Mouse (Mus musculus) heart, postnatal 14 days (tissue): ENCODE results near the gene Nectin2. TPM values are rescaled to one million over a fixed set of nuclear protein-coding genes. Genes with fewer than 3 reads are reported as not detected.

ENCODE experiments used
- DNase-seq, 2 experiments: peaks; one replicate each; pipeline ENCODE4 v3.0.0; 2021 to 2022
- intact Hi-C: fragments of 180-260 bp; cut with DNase I; formaldehyde crosslinking; loops from one replicate; pipeline ENCODE4 v1.15.1; 2025
- total RNA-seq, 2 experiments: library from RNA; stranded (reverse); gene quantifications; 2 replicates each; pipeline ENCODE4 v1.2.3; 2021

Gene Nectin2
- total RNA-seq, 2 experiments from 2014 or later = 37.2 to 39.7 TPM

GRCm38 (mm10) chr7:19716055-19716682, 34.1 kb downstream of the Nectin2 start:
- no peak for DNase-seq
- intact Hi-C loops = loop anchor here (1.0 to 2.0 kb wide), 2 partner anchors 29 to 33 kb away; no protein-coding TSS in a partner anchor

GRCm38 (mm10) chr7:19715239-19716054, 34.8 kb downstream of the Nectin2 start, which contains the start of gene Tomm40:
Tomm40 (minus strand) TSS chr7:19715438.
- intact Hi-C loops = loop anchor here (1.0 to 2.0 kb wide), 2 partner anchors 29 to 34 kb away; no protein-coding TSS in a partner anchor

GRCm38 (mm10) chr7:19714836-19715235, 35.4 kb downstream of the Nectin2 start:
- DNase-seq = no peak
- intact Hi-C loops = loop anchor here (5.0 kb wide), 1 partner anchor 128 kb away; no protein-coding TSS in a partner anchor

More at GRCm38 (mm10) chr7:19715239-19716054, 34.8 kb downstream of the Nectin2 start, which contains the start of gene Tomm40:
- peak; percentile 97 for DNase-seq

- intact Hi-C loops = loop anchor here (2.0 to 5.0 kb wide), 2 partner anchors 45 to 126 kb away; no protein-coding TSS in a partner anchor
- no peak for DNase-seq
Observed at GRCm38 (mm10) chr7:19713598-19713997, 36.7 kb downstream of the Nectin2 start.

GRCm38 (mm10) chr7:19713196-19713595, 37.1 kb downstream of the Nectin2 start:
- intact Hi-C loops = loop anchor here (2.0 to 5.0 kb wide), 2 partner anchors 44 to 126 kb away; no protein-coding TSS in a partner anchor
- no peak for DNase-seq

- intact Hi-C loops = loop anchor here (2.0 to 5.0 kb wide), 2 partner anchors 44 to 125 kb away; no protein-coding TSS in a partner anchor
- no peak for DNase-seq
Observed at GRCm38 (mm10) chr7:19712414-19712813, 37.9 kb downstream of the Nectin2 start.

- DNase-seq = no peak
- intact Hi-C loops = loop anchor here (5.0 kb wide), 1 partner anchor 123 kb away; no protein-coding TSS in a partner anchor
Observed at GRCm38 (mm10) chr7:19710650-19711049, 39.6 kb downstream of the Nectin2 start.

GRCm38 (mm10) chr7:19705271-19705670, 45.0 kb downstream of the Nectin2 start:
- DNase-seq = no peak
- intact Hi-C loops = loop anchor here (10.0 kb wide), 1 partner anchor 300 kb away; the partner anchor contains the start of genes Ckm and Klc3

- intact Hi-C loops = loop anchor here (10.0 kb wide), 1 partner anchor 300 kb away; the partner anchor contains the start of genes Ckm and Klc3
- DNase-seq = no peak
Observed at GRCm38 (mm10) chr7:19704475-19704874, 45.8 kb downstream of the Nectin2 start.

- intact Hi-C loops = loop anchor here (10.0 kb wide), 1 partner anchor 298 kb away; the partner anchor contains the start of genes Ckm and Klc3
- DNase-seq = no peak
Observed at GRCm38 (mm10) chr7:19702859-19703555, 47.3 kb downstream of the Nectin2 start.

GRCm38 (mm10) chr7:19701069-19701761, 49.1 kb downstream of the Nectin2 start:
- intact Hi-C loops = loop anchor here (1.0 to 10.0 kb wide), 2 partner anchors 32 to 296 kb away; partner anchors contain the start of genes Ckm and Klc3
- peak; percentile 82 to 86 for DNase-seq

GRCm38 (mm10) chr7:19700299-19701068, 49.8 kb downstream of the Nectin2 start:
- no peak for DNase-seq
- intact Hi-C loops = loop anchor here (1.0 to 10.0 kb wide), 2 partner anchors 31 to 296 kb away; partner anchors contain the start of genes Ckm and Klc3

- intact Hi-C loops = loop anchor here (10.0 kb wide), 1 partner anchor 295 kb away; the partner anchor contains the start of genes Ckm and Klc3
- no peak for DNase-seq
Observed at GRCm38 (mm10) chr7:19699827-19700148, 50.5 kb downstream of the Nectin2 start.

GRCm38 (mm10) chr7:19698907-19699826, 51.1 kb downstream of the Nectin2 start, which contains the start of gene Apoe:
Apoe (minus strand) TSS chr7:19699188.
- intact Hi-C loops = no loop called here
- peak; percentile 68 for DNase-seq

- DNase-seq = peak in 1 of 2 experiments; percentile 40
- intact Hi-C loops = no loop called here
Observed at GRCm38 (mm10) chr7:19697949-19698906, 52.1 kb downstream of the Nectin2 start.

GRCm38 (mm10) chr7:19696336-19696873, 53.9 kb downstream of the Nectin2 start:
- DNase-seq = no peak

More at GRCm38 (mm10) chr7:19696336-19696873, 53.9 kb downstream of the Nectin2 start:
- intact Hi-C loops = no loop called here
